Mouse (Mus musculus) embryonic fibroblast, embryonic 13.5 days (primary cell): Measurements from ENCODE around the gene 6030408B16Rik. TPM values are rescaled to one million over a fixed set of nuclear protein-coding genes. Genes with fewer than 3 reads are reported as not detected.

ENCODE experiments used
- H3K27ac ChIP-seq: 2 replicates; pipeline ENCODE4 v1.5.1; 2012; ENCODE audit warnings: low read length, control low read depth, inconsistent platforms; ENCODE audit not compliant: insufficient read depth
- H3K4me1 ChIP-seq: 2 replicates; pipeline ENCODE4 v1.6.1; 2011; ENCODE audit warnings: low read length; ENCODE audit not compliant: control insufficient read depth, insufficient read depth
- H3K4me3 ChIP-seq: 2 replicates; pipeline ENCODE4 v1.5.1; 2011; ENCODE audit warnings: mild to moderate bottlenecking, control low read depth, low read length; ENCODE audit not compliant: insufficient read depth
- CTCF ChIP-seq: IDR thresholded peaks from 2 replicates; pipeline ENCODE4 v1.5.1; 2011; ENCODE audit warnings: mild to moderate bottlenecking, control low read depth, low read length, moderate library complexity, borderline replicate concordance; ENCODE audit not compliant: insufficient read depth
- POLR2A ChIP-seq: IDR thresholded peaks from 2 replicates; pipeline ENCODE4 v1.6.1; 2011; ENCODE audit warnings: low read depth, mild to moderate bottlenecking, control low read depth, low read length, moderate library complexity
- polyA plus RNA-seq: library from polyadenylated mRNA; stranded (reverse); fragments of >200 nt; gene quantifications from 2 replicates; pipeline ENCODE4 v1.2.4, GENCODE M21; 2011; ENCODE audit warnings: low read depth; ENCODE audit not compliant: missing spikeins, insufficient read length

The 6030408B16Rik gene
- polyA plus RNA-seq, 1 experiment, result not detected

DNA sequence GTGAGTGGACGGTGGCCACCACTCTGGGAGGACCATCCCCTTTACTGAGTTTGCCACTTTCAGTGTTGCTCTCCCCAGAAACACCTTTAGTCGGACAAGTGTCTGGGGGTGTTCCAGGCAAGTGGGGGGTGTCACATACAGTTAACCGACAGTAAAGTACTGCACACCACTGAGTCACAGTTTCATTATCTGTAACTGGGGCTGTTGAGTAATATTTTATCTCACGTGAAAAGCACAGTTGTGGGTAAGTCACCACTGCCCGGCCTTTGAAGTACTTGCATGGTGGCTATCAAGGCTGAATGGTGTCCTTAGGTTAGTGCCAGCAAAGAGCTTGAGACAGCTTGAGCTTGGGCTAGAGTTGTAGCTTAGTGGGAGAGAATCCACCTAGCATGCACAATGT, 10.5 kb upstream of the 6030408B16Rik start:
- TF ChIP-seq POLR2A, result no peak
- no peak for TF ChIP-seq CTCF
- Histone ChIP-seq H3K4me3 (no peak overlapping the region), H3K27ac (no peak overlapping the region), H3K4me1 (no peaks in the 10 kb centered on the region; the same call in 1 of the 2 replicates)

DNA sequence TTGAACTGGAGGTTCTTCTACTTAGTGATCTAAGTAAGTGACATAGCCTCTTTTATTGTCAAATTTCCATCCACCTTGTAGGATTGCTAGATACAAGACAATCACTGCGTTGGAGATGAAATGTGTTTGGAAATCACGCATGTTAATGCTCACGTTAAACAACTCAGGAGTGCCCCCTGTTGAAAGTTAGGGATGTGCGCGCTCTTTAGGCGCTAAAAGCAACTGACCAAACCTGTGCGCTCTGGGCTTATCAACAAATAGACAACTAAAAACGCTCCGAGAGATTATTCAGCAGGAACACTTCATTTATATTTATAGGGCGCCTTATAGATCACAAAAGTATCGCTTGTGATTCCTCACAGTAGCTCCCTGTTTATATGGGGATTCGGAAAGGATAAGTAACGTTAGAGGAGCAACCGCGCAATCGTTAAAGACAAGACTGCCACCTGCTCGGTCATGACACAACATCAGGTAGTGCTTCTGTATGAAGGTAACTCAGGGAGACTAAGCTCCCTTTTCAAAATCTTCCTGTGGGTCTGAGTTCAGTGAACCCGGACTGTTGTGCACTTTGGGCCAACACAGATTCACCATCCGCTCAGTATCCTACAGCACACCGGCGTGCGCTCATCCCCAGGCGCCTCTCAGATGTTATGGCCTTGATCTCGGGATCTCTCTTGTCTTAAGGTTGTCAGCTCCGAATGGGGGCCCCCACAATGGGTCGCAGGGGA, 9.7 kb upstream of the 6030408B16Rik start:
- TF ChIP-seq CTCF (peak; percentile 36; the same call in 1 of the 2 replicates), POLR2A (no peak)
- H3K4me3 ChIP-seq, result peak overlapping the region; percentile 61
- H3K4me1 ChIP-seq, result no peaks in the 10 kb centered on the region; the same call in 1 of the 2 replicates
- no peak overlapping the region for H3K27ac ChIP-seq

DNA sequence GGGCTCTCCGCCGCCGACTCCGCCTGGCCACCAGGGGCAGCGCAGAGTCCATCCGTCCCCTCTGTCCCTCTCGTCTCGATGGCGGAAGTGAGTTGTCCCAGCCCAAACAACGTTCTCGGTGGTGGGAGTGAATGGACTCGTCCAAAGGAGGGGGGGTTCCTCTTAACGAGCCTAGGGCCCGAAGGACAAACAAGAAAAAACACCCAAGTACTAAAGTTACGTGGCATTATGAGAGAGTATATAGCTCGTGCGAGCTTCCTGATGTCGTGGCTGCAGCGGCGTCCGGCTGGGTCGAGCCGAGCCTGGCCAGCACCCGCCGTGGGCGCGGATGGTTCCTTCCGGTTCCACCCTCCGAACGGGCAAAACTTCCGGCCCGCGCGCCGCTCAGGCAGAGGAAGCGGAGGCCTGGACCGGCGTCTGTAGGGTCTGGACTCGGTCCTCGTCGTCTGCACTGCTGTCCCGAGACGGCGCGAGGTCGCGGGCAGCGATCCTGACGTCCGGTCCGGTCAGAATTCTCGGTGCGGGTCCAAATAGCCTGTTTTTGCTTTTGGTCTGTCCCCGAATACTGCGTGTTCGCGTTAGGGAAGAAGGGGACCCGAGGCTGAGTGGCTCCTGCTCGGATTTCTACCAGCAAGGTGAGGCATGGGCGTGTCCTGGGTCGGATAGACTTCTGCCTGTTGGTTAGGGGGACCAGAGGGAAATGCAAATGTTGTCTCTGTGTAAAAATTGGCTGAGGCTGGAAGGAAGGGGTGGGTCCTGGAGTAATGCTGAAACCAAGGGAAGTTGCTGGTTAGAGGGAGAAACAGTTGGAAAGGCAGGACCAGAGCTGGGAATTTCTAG, 8.9 kb upstream of the 6030408B16Rik start, which contains the start of gene Atg101:
Atg101 (plus strand) TSS at position 362 of the 840 bp plus-strand sequence.
- Histone ChIP-seq H3K27ac (peak within 1 kb of the TSS; percentile 62), H3K4me1 (no peaks in the 10 kb centered on the region; the same call in 1 of the 2 replicates), H3K4me3 (peak within 1 kb of the TSS; percentile 98)
- TF ChIP-seq POLR2A, result peak; percentile 84
- peak; percentile 96 for TF ChIP-seq CTCF

DNA sequence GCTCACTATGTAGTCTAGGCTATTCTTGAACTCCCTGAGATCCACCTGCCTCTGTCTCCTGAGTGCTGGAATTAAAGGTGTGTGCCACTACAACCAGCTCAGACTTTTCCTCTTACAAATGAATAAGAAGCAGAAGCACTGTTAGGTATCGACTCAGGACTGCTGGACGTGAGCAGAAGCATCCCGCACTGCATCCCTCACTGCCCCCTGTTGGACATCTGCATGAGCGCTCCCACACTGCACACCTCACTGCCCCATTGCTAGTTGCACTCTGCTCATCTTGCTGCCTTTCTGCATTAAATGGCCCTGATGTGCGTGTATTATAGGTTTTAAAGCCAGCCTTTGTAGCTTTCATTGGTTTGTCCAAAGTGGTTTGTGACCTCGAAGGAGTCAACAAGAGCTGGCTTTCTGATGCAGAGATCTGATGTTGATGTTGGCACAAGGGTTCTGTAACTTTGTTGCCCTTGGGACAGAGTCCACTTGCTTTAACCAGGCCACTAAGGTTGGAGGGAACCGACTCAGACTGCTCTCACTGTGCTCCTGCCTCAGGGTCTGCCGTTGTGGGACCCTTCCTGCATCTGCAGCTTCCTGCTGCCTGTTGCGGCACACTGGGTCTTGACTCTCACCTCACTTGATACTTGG, 6.8 kb upstream of the 6030408B16Rik start:
- TF ChIP-seq CTCF (peak; percentile 90; the same call in 1 of the 2 replicates), POLR2A (no peak)
- H3K4me3 ChIP-seq, result no peak overlapping the region
- no peaks in the 10 kb centered on the region; the same call in 1 of the 2 replicates for H3K4me1 ChIP-seq
- H3K27ac ChIP-seq, result no peak overlapping the region

DNA sequence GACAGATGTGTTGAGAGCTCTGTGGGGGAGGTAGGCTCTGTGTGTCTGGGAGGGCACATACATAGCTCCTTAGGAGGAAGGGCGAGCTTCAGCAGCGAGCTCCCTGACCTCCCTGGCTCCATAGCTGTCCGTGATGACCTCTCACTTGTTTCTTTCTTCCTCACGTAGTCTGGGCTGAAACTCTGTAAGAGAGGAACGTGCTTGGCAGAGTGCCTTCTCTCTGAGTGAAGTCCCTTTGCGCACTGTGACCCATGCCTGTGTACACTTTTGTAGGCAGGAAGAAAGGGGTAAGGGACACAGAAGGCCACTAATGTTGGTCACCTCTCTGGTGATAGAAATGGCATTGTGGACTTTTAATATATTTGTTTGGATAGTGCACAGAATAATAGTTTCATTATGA, 5.7 kb upstream of the 6030408B16Rik start:
- H3K4me3 ChIP-seq, result no peak overlapping the region
- TF ChIP-seq CTCF (no peak), POLR2A (no peak)
- H3K4me1 ChIP-seq, result no peaks in the 10 kb centered on the region; the same call in 1 of the 2 replicates
- H3K27ac ChIP-seq, result no peak overlapping the region

DNA sequence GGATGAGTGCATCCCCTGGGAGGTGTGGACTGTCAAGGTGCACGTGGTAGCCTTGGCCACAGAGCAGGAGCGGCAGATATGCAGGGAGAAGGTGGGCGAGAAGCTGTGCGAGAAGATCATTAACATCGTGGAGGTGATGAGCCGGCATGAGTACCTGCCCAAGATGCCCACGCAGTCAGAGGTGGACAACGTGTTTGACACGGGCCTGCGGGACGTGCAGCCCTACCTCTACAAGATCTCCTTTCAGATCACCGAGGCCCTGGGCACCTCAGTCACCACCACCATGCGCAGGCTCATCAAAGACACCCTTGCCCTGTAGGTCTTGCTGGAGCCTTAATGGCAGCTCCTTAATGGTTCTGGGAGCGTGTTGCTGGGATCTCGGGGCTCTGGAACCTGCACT, 2.7 kb upstream of the 6030408B16Rik start:
- Histone ChIP-seq H3K4me3 (no peak overlapping the region), H3K4me1 (no peaks in the 10 kb centered on the region), H3K27ac (no peak overlapping the region)
- TF ChIP-seq POLR2A (no peak), CTCF (no peak)

DNA sequence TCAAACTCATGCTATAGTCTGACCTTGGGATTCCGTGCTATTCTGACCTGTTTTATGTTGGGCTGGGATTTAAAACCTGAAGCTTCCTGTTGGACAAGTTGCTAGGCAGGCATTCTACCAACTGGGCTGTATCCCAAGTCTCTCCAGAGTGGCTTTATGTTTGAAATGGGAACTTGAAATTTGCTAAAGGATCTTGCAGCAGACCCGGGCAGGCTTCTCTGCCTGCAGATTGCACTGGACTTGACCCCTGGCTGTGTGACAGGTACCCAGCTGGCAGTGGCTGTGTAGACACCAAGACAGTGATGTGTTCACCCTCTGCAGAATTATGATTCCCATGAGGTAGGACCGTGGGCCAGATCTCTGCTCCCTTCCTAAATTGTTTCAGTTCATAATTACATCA, 1.0 kb upstream of the 6030408B16Rik start:
- Histone ChIP-seq H3K4me1 (no peaks in the 10 kb centered on the region), H3K27ac (no peak overlapping the region), H3K4me3 (no peak overlapping the region)
- TF ChIP-seq POLR2A (no peak), CTCF (no peak)

DNA sequence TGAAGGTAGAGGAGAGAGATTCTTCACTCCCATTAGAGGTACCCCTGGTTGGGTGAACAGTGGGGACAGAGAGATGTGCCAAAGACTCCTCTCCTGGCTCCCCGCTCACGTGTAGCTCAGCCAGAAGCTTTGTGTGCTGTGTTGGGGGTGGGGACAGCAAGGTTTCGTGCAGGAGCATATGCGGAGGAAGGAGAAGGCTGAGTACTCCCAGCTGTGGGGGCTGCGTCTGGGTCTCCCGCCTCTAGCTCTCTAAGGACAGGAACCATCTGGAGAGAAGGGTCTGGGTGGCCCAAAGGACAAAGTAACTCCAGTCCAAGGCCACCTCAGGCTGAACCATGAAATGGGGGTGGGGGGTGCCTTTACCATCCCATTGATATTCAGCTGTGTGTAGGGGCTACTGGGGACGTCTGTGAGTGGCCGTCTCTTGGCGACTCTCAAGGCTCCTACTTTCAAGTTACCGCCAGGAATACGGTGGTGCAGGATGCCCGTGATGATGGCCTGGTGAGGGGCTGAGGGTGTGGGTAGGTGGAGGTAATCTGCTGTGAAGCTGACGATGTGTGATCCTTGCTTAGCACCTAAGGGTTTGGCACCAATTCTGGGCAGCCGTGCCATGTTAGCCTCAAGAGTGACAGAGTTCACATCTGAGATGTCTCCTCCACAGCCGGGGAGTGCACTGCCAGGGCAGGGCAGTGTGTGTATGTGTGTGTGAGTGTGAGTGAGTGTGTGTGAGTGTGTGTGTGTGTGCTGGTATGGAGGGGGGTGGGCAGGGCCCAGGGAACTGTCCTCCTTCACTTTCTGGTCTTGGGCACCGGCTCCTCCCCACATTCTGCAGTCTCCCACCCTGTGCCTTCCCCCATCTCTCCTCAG, 1.2 kb downstream of the 6030408B16Rik start:
- Histone ChIP-seq H3K4me1 (no peaks in the 10 kb centered on the region), H3K27ac (no peak overlapping the region), H3K4me3 (no peak overlapping the region)
- no peak for TF ChIP-seq CTCF

DNA sequence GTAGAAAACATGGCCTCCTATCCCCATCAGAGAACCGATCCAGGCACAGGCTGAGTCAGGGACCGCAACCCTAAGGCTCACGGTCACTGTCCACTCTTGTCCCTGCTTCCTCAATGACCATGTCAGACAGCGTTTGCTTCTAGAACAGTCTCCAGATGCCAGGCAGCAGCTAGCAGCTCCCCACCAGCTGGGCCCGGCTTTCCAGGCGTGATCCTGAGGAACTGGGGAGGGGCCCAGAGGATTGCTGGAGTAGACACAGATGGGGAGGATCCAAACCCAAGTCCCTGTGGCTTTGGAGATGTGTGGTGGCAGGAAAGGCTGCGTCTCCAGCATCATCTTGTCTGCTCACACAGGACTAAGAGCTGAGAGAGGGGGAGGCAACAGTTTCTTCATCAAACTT, 2.1 kb downstream of the 6030408B16Rik start:
- H3K4me3 ChIP-seq, result no peak overlapping the region
- H3K4me1 ChIP-seq, result no peaks in the 10 kb centered on the region
- H3K27ac ChIP-seq, result no peak overlapping the region
- TF ChIP-seq POLR2A (no peak), CTCF (no peak)
